Mouse (Mus musculus): Measurements from ENCODE around the gene Cd164l2.

DNA sequence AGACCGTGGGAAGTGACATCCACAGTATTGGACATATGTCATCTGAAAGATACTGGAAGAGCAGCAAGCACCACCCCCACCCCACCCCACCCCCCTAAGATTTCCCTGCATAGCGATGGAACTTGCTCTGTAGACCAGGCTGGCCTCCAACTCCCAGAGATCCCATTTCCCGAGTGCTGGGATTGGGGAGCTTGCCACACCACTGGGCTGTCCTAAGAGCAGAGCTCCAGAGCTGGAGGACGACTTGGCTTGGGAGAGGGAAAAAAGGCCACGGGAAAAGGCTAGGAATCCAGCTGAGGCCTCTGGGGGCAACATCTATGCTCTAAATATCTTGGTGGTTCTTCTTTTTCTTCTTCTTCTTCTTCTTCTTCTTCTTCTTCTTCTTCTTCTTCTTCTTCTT is 22.8 kb downstream of the Cd164l2 start:
- no peak for TF ChIP-seq CTCF (IDR thresholded peaks at IDR 0.05; ENCODE audit: low read depth, low read length)
- TF ChIP-seq POLR2A (IDR thresholded peaks at IDR 0.05; ENCODE audit: insufficient read depth, low read length), result no peak
- no peak for TF ChIP-seq EP300 (IDR thresholded peaks at IDR 0.05; ENCODE audit: insufficient read depth, low read depth, low read length)

All from ES-Bruce4 (cell line).